Mouse (Mus musculus) intestine, embryonic 15.5 days (tissue): ENCODE results near the gene Zfp536. TPM values are rescaled to one million over a fixed set of nuclear protein-coding genes. Genes with fewer than 3 reads are reported as not detected.

Experiments
- ATAC-seq: fragments of 200-750 bp; cut with Nextera tagmentation; 2 replicates; pipeline ENCODE4 v1.8.0; 2017; ENCODE audit warnings: moderate TSS enrichment, moderate library complexity
- H3K27ac ChIP-seq: fragments of 300-500 bp; sonication (generic); 2 replicates; pipeline ENCODE4 v1.5.1; 2015; ENCODE audit warnings: mild to moderate bottlenecking, inconsistent platforms
- H3K27me3 ChIP-seq: fragments of 300-500 bp; sonication (generic); replicated peaks from 2 replicates; pipeline ENCODE4 v1.6.1; 2015; ENCODE audit warnings: inconsistent platforms
- H3K36me3 ChIP-seq: fragments of 300-500 bp; sonication (generic); 2 replicates; pipeline ENCODE4 v1.6.1; 2015; ENCODE audit warnings: inconsistent platforms
- H3K4me1 ChIP-seq: fragments of 300-500 bp; sonication (generic); replicated peaks from 2 replicates; pipeline ENCODE4 v1.6.1; 2015; ENCODE audit warnings: inconsistent platforms
- H3K4me2 ChIP-seq: fragments of 300-500 bp; sonication (generic); replicated peaks from 2 replicates; pipeline ENCODE4 v1.6.1; 2015; ENCODE audit warnings: mild to moderate bottlenecking, inconsistent platforms
- H3K4me3 ChIP-seq: fragments of 300-500 bp; sonication (generic); replicated peaks from 2 replicates; pipeline ENCODE4 v1.5.1; 2015; ENCODE audit warnings: inconsistent platforms
- H3K9ac ChIP-seq: fragments of 300-500 bp; sonication (generic); 2 replicates; pipeline ENCODE4 v1.6.1; 2015; ENCODE audit warnings: inconsistent platforms
- H3K9me3 ChIP-seq: fragments of 300-500 bp; sonication (generic); 2 replicates; pipeline ENCODE4 v1.6.1; 2016; ENCODE audit warnings: inconsistent platforms
- WGBS: fragments of 180-500 bp; shearing (Covaris S2); methylation state at CpG from one replicate; pipeline ENCODE4 v1.1.7; 2015; 5-methylcytosine and 5-hydroxymethylcytosine counted together
- polyA plus RNA-seq: library from polyadenylated mRNA; unstranded; fragments of >200 nt; fragmentation: Nextera tagmentation; extraction: Ambion mirVana; gene quantifications from 2 replicates; pipeline ENCODE4 v1.2.1, GENCODE M21; 2015

The Zfp536 gene
- polyA plus RNA-seq = 9.4 and 10.0 TPM in 2 replicates

- no peaks in the 10 kb centered on the region for H3K9me3 ChIP-seq
- no peak for ATAC-seq
- 1% methylated on average over 27 of the region's 27 CpGs for WGBS
- peaks cover 56% of the 10 kb centered on the region for H3K27me3 ChIP-seq
- peak within 1 kb of the TSS; percentile 23; the same call in 1 of the 2 replicates for H3K9ac ChIP-seq
- H3K27ac ChIP-seq = 0 out of 2 replicates have a peak within 1 kb of the TSS, but pooled peaks have one; percentile 32
- peaks cover 22% of the 10 kb centered on the region for H3K4me1 ChIP-seq
- H3K4me3 ChIP-seq = peak within 1 kb of the TSS; percentile 50
- peak within 1 kb of the TSS; percentile 97 for H3K4me2 ChIP-seq
- H3K36me3 ChIP-seq = no peaks in the 10 kb centered on the region
Observed at GRCm38 (mm10) chr7:37773312-37773702, at the start of gene Zfp536. Gene Zfp536, minus strand, starts transcription at chr7:37773641.

- no peaks in the 10 kb centered on the region for H3K4me1 ChIP-seq
Observed at GRCm38 (mm10) chr7:37820670-37821301, 47.3 kb upstream of the Zfp536 start.

GRCm38 (mm10) chr7:37818631-37819340 is 45.3 kb upstream of the Zfp536 start:
- WGBS = 83% methylated on average over 8 of the region's 8 CpGs

More at GRCm38 (mm10) chr7:37820670-37821301, 47.3 kb upstream of the Zfp536 start:
- H3K27me3 ChIP-seq = no peaks in the 10 kb centered on the region
- 62% methylated on average over 11 of the region's 11 CpGs for WGBS
- H3K27ac ChIP-seq = no peak overlapping the region
- H3K4me3 ChIP-seq = no peak overlapping the region
- H3K9me3 ChIP-seq = no peaks in the 10 kb centered on the region
- H3K36me3 ChIP-seq = no peaks in the 10 kb centered on the region
- no peak overlapping the region for H3K4me2 ChIP-seq
- H3K9ac ChIP-seq = no peak overlapping the region
- ATAC-seq = peak; percentile 65

GRCm38 (mm10) chr7:37816901-37817300 is 43.5 kb upstream of the Zfp536 start:
- no peaks in the 10 kb centered on the region for H3K36me3 ChIP-seq
- no peak overlapping the region for H3K9ac ChIP-seq
- no peaks in the 10 kb centered on the region for H3K4me1 ChIP-seq
- 91% methylated on average over 7 of the region's 7 CpGs for WGBS
- no peak overlapping the region for H3K27ac ChIP-seq
- no peak overlapping the region for H3K4me2 ChIP-seq
- no peaks in the 10 kb centered on the region for H3K27me3 ChIP-seq
- no peak for ATAC-seq
- H3K4me3 ChIP-seq = no peak overlapping the region
- no peaks in the 10 kb centered on the region for H3K9me3 ChIP-seq

More at GRCm38 (mm10) chr7:37818631-37819340, 45.3 kb upstream of the Zfp536 start:
- Histone ChIP-seq H3K27me3 (no peaks in the 10 kb centered on the region), H3K36me3 (no peaks in the 10 kb centered on the region), H3K4me1 (no peaks in the 10 kb centered on the region), H3K9ac (no peak overlapping the region), H3K4me2 (no peak overlapping the region), H3K4me3 (no peak overlapping the region), H3K9me3 (no peaks in the 10 kb centered on the region), H3K27ac (no peak overlapping the region)
- ATAC-seq = no peak

GRCm38 (mm10) chr7:37814844-37815406 is 41.5 kb upstream of the Zfp536 start:
- H3K4me2 ChIP-seq = no peak overlapping the region
- H3K36me3 ChIP-seq = no peaks in the 10 kb centered on the region
- H3K9me3 ChIP-seq = no peaks in the 10 kb centered on the region
- H3K27me3 ChIP-seq = no peaks in the 10 kb centered on the region
- no peaks in the 10 kb centered on the region for H3K4me1 ChIP-seq
- WGBS = 48% methylated on average over 8 of the region's 8 CpGs
- H3K27ac ChIP-seq = no peak overlapping the region
- H3K9ac ChIP-seq = no peak overlapping the region
- H3K4me3 ChIP-seq = no peak overlapping the region
- ATAC-seq = peak; percentile 53

- Histone ChIP-seq H3K27me3 (no peaks in the 10 kb centered on the region), H3K9ac (no peak overlapping the region), H3K27ac (no peak overlapping the region), H3K4me3 (no peak overlapping the region), H3K36me3 (no peaks in the 10 kb centered on the region), H3K9me3 (no peaks in the 10 kb centered on the region), H3K4me1 (no peaks in the 10 kb centered on the region), H3K4me2 (no peak overlapping the region)
- ATAC-seq = no peak
- 56% methylated on average over 10 of the region's 10 CpGs for WGBS
Observed at GRCm38 (mm10) chr7:37813676-37814075, 40.2 kb upstream of the Zfp536 start.

GRCm38 (mm10) chr7:37809908-37810307 is 36.5 kb upstream of the Zfp536 start:
- ATAC-seq = no peak
- no peaks in the 10 kb centered on the region for H3K27me3 ChIP-seq
- no peak overlapping the region for H3K4me2 ChIP-seq
- no peak overlapping the region for H3K4me3 ChIP-seq
- no peak overlapping the region for H3K9ac ChIP-seq
- no peaks in the 10 kb centered on the region for H3K4me1 ChIP-seq
- H3K9me3 ChIP-seq = no peaks in the 10 kb centered on the region
- no peaks in the 10 kb centered on the region for H3K36me3 ChIP-seq
- 88% methylated on average over 5 of the region's 5 CpGs for WGBS
- no peak overlapping the region for H3K27ac ChIP-seq

- no peaks in the 10 kb centered on the region for H3K36me3 ChIP-seq
- no peaks in the 10 kb centered on the region for H3K9me3 ChIP-seq
- H3K27me3 ChIP-seq = no peaks in the 10 kb centered on the region
- H3K4me1 ChIP-seq = no peaks in the 10 kb centered on the region
- no peak overlapping the region for H3K4me3 ChIP-seq
- no peak for ATAC-seq
- WGBS = 89% methylated on average over 4 of the region's 4 CpGs
- no peak overlapping the region for H3K4me2 ChIP-seq
- no peak overlapping the region for H3K9ac ChIP-seq
- H3K27ac ChIP-seq = no peak overlapping the region
Observed at GRCm38 (mm10) chr7:37809001-37809400, 35.6 kb upstream of the Zfp536 start.

- no peak overlapping the region for H3K4me3 ChIP-seq
- no peak overlapping the region for H3K9ac ChIP-seq
- H3K4me1 ChIP-seq = no peaks in the 10 kb centered on the region
- H3K36me3 ChIP-seq = no peaks in the 10 kb centered on the region
- no peak for ATAC-seq
- no peak overlapping the region for H3K27ac ChIP-seq
- WGBS = 64% methylated on average over 3 of the region's 3 CpGs
- no peaks in the 10 kb centered on the region for H3K27me3 ChIP-seq
- no peak overlapping the region for H3K4me2 ChIP-seq
- no peaks in the 10 kb centered on the region for H3K9me3 ChIP-seq
Observed at GRCm38 (mm10) chr7:37801160-37801559, 27.7 kb upstream of the Zfp536 start.

- no peaks in the 10 kb centered on the region for H3K4me1 ChIP-seq
- WGBS = 62% methylated on average over 4 of the region's 4 CpGs
- H3K36me3 ChIP-seq = no peaks in the 10 kb centered on the region
- H3K9ac ChIP-seq = no peak overlapping the region
- no peaks in the 10 kb centered on the region for H3K9me3 ChIP-seq
- no peak overlapping the region for H3K4me2 ChIP-seq
- no peak for ATAC-seq
- no peak overlapping the region for H3K27ac ChIP-seq
- H3K4me3 ChIP-seq = no peak overlapping the region
- no peaks in the 10 kb centered on the region for H3K27me3 ChIP-seq
Observed at GRCm38 (mm10) chr7:37788721-37789120, 15.3 kb upstream of the Zfp536 start.

GRCm38 (mm10) chr7:37775502-37775901 is 2.1 kb upstream of the Zfp536 start:
- H3K9ac ChIP-seq = no peak overlapping the region
- H3K9me3 ChIP-seq = no peaks in the 10 kb centered on the region
- H3K27me3 ChIP-seq = peaks cover 34% of the 10 kb centered on the region
- no peak overlapping the region for H3K4me2 ChIP-seq
- H3K36me3 ChIP-seq = no peaks in the 10 kb centered on the region
- no peak overlapping the region for H3K27ac ChIP-seq
- peaks cover 8% of the 10 kb centered on the region; the same call in 1 of the 2 replicates for H3K4me1 ChIP-seq
- 4% methylated on average over 15 of the region's 15 CpGs for WGBS
- no peak for ATAC-seq
- H3K4me3 ChIP-seq = no peak overlapping the region

GRCm38 (mm10) chr7:37774463-37774970 is 1.1 kb upstream of the Zfp536 start:
- ATAC-seq = no peak

More at GRCm38 (mm10) chr7:37774463-37774970, 1.1 kb upstream of the Zfp536 start:
- no peaks in the 10 kb centered on the region for H3K36me3 ChIP-seq
- H3K9ac ChIP-seq = no peak overlapping the region
- peaks cover 44% of the 10 kb centered on the region for H3K27me3 ChIP-seq
- no peak overlapping the region for H3K4me3 ChIP-seq
- H3K9me3 ChIP-seq = no peaks in the 10 kb centered on the region
- H3K27ac ChIP-seq = no peak overlapping the region
- H3K4me1 ChIP-seq = peaks cover 15% of the 10 kb centered on the region
- no peak overlapping the region for H3K4me2 ChIP-seq
- 45% methylated on average over 11 of the region's 11 CpGs for WGBS
